Mouse (Mus musculus) gastrocnemius, postnatal 14 days (tissue): ENCODE data around the gene Nfyb. TPM values are rescaled to one million over a fixed set of nuclear protein-coding genes. Genes with fewer than 3 reads are reported as not detected.

Experiments
- DNase-seq: peaks from one replicate; pipeline ENCODE4 v3.0.0; 2021; ENCODE audit warnings: mixed read lengths
- intact Hi-C: fragments of 180-260 bp; cut with DNase I; formaldehyde crosslinking; loops from one replicate; pipeline ENCODE4 v1.15.1; 2025; ENCODE audit warnings: low total_unique reads
- total RNA-seq, 2 experiments: library from RNA; stranded (reverse); gene quantifications; 2 replicates each; pipeline ENCODE4 v1.2.3; 2021

Gene Nfyb
- total RNA-seq, 2 experiments from 2014 or later, result 24.0 to 30.3 TPM

DNA sequence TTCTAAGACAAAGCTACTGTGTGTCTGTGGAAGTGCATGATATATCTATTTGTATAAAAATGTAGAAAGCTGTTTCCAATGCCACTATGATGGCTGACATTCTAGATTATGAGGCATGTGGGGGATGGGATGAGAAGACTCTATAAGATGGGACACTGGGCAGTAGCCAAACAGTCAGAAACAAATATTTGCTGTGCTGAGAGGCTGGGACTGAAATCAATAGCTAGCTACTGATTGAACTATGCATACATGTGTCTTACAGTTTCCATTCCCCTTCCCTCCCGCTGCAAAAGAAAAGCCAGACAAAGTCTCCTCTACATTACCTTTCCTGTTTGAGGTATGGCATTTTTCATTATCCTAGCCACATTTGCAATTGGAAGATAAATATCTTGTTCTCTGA lies 9.3 kb downstream of the Nfyb start:
- intact Hi-C loops, result no loop called here
- no peak for DNase-seq

DNA sequence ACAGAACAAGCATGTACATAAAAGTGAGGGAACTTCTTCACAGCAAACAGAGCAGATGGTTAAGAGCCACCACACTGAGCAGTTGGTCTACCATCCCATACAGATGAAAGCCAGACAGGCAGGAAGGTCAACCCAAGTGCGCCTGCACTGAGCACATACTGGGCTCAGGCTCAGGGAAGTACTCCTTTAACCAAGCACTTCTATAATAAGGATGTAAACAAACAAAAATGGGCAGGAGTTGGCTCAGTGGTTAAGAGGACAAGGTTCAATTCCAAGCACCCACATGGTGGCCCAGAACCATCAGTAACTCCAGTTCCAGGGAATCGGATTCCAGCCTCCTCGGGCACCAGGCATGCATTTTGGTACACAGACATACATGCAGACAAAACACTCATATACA lies 11.0 kb downstream of the Nfyb start:
- intact Hi-C loops, result no loop called here

DNA sequence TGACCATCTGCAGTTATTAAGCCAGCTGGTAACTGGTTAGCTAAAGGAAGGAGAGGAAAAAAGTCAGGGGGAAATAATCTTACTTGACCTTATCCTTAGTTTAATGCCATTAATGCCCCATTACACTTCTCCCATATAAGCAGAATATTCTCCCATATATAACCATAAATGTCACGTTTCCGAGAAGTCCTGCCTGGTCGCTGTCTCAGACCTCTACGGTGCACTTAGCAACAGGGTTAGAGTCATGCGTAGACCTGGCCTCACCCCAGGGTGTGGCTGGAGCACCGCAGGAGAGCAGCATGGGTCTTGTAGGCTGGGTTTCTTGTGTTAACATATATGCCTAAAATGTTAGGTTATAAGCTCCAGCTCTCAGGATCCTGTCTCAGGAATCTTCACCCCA lies 13.2 kb downstream of the Nfyb start:
- DNase-seq, result no peak
- intact Hi-C loops, result no loop called here

More for the DNA sequence above, 11.0 kb downstream of the Nfyb start:
- DNase-seq, result no peak

DNA sequence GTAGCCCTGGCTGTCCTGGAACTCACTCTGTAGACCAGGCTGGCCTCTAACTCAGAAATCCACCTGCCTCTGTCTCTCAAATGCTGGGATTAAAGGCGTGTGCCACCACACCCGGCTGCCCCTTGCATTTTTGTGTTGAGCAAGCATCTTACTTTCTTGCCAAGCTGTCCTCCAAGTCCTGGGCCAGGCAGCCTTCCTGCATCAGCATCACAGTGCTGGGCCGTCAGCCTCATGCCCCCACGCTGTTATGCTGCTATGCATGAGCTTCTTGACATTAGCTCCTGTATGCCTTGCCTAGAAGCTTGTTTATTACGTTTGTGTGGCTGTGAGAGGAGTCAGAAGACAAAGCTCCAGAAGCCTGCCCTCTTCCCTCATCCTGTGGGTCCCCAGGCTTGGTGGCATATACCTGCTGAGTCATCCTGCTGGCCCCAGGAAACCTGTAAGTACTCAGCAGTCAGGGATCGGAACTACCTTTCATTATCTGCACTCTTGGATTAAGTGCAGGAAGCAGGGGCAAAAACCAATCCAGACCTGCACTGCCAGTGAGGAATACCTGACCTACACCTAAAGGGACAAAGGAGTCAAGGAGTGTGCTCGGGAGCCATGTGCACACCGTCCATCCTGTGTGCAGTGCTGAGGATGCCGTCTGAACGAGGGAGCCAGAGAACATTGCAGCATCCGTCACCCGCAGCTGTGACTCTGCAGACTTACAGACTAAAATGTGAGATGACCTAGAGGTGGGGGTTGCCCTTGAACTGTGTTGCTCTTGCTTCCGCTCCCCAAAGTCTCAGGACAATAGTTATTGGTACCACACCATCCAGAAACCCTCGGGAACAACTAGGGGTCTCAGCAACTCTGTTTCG lies 16.7 kb downstream of the Nfyb start:
- intact Hi-C loops, result loop anchor here (10.0 kb wide), 1 partner anchor 82 kb away; no protein-coding TSS in a partner anchor
- no peak for DNase-seq

DNA sequence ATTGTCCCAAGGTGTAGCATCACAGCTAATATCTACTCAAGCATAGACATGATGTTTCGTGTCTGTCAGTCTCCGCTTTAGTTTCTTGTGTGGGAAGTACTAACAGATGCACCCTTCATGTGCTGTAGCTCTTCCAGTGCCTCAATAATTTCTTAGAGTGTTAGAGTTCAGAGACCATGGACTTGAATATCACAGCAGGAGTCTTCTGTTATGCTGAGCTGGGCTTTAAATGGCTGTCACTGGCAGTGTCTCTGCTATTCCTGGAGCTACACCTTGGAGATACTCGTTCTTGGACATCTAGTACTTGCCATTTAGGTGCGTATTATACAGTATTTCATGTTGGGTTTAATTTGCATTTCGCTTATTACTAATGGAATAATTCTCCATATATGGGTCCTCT lies 18.6 kb downstream of the Nfyb start:
- intact Hi-C loops, result loop anchor here (10.0 kb wide), 1 partner anchor 80 kb away; no protein-coding TSS in a partner anchor
- no peak for DNase-seq

DNA sequence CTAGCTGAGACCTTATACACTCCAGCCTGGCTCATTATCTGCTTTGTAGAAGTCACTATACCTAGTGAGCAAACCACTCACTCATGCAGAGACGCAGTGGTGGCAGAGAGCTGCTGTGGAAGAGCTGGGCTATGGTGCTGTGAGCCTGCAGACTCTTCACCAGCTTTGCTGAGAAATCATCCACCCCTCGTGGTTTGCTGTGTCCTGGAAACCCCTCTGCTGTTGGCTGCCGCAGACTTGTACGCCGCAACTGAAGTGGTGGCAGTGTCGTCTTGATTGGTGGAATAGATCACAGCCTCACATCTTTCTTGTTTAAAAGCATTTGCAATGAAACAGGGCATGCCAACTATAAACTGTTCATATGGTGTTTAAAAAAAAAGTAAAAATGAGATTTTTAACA lies 19.6 kb downstream of the Nfyb start:
- intact Hi-C loops, result loop anchor here (10.0 kb wide), 1 partner anchor 79 kb away; no protein-coding TSS in a partner anchor

DNA sequence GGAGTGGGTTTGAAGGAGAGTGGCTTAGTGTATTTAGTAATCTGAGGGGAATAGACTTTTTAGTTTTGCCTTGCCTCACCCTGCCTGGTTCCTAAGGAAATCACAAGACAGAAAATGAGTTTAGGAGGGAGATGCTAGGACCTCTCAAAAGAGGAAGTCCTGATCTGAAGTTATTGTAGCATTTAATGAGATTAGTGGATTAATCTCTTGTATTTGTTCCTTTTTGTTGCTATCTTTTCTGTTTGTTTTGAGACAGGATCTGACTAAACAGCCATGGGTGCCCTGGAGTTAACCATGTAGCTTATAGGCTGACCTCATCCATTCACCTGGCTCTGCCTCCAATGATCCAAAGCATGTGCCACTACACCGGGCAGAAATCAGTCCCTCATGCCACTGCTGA lies 21.4 kb downstream of the Nfyb start:
- DNase-seq, result no peak
- intact Hi-C loops, result loop anchor here (10.0 kb wide), 1 partner anchor 78 kb away; no protein-coding TSS in a partner anchor

More for the DNA sequence above, 19.6 kb downstream of the Nfyb start:
- DNase-seq, result no peak

DNA sequence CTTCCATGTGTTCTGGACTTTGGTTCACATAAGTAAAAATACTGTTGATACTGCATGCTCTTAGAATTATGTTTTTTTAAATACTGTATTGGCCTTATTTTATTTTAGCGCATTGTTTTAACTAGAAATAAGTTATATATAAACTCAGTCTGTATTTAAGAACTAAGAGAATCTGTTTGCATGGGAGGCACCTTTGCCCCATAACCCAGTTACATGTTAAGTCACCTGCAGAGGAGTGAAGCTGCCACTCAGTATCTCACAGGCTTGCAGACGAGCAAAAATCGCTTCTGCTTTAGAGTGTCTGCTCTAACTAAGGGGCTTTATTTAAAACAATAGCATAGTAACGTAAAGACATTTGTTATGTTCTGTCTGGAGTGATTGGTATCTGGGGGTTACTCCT lies 22.1 kb downstream of the Nfyb start:
- DNase-seq, result no peak
- intact Hi-C loops, result loop anchor here (10.0 kb wide), 1 partner anchor 77 kb away; no protein-coding TSS in a partner anchor

DNA sequence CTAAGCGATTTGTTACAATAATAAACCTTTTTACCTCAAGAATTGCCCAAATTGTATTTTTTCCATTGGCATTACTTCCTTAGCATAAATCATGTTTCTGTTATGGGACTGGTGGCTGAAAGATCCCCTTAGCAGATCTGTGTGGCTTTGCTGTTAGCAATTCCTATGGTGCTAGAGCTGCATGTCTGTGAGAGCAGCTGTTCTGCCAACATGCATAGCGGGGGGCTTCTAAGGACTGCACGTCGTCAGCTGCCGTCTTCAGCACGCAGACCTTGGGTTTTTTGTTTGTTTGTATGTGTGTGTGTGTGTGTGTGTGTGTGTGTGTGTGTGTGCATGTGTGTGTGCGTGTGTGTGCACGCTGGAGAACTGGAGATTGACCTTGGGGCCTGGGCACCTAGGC lies 22.6 kb downstream of the Nfyb start:
- intact Hi-C loops, result loop anchor here (10.0 kb wide), 1 partner anchor 77 kb away; no protein-coding TSS in a partner anchor
- no peak for DNase-seq

DNA sequence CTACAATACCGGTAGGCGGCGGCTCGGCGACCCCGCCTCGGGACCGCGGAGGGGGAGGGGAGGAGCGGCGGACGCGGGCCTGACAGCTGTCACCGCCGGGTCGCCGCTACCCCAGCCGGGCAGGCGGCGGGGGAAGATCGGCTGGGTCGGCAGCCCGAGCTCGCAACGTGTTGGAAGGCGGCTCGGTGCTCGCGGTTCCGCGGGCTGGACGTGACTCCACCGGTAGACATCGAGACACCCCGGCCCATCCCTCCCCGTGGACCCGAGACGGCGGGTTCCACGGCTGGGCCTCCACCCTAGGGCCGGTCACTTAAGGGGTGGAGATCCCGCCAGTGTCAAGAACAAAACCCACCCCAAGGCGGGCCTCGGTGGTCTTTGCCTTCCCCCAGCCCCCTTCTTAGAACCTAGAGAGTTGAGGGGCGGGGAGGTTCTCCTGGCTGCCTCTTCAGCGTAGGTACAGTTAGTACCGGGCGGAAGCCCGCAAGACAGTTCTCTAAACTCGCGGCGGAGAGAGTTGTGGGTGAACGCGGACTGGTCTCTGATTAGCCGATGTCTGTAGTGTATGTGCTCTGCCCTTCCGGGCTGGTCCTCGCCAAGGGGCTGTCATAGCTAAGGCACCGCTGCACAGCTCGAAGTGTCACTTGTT lies 64.5 kb downstream of the Nfyb start:
- peak; percentile 27 for DNase-seq
- intact Hi-C loops, result no loop called here

DNA sequence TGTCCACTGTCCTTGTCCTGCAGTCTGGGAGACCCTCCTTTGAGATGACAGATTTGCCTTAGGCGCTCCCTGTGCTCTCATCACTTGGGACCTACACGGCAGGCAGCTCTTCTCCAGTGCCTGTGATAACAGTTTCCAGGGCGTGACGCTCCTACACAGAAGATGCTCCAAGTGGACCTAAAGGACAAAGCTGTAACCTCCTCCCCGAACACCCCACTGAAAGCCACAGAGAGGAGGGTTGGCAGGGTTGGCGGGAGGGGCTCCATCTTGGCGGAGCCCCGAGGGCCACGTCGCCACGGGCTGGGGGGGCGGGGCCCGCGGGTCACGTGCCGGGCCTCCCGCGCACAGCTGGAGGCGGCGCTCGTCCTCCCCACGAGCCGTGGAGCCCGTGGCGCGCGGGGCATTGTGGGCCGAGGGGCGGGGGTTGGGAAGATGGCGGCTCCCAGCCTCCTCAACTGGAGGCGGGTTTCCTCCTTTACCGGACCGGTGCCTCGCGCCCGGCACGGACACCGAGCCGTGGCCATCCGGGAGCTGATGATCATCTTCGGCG lies 65.2 kb downstream of the Nfyb start:
- intact Hi-C loops, result no loop called here

More for the DNA sequence above, 65.2 kb downstream of the Nfyb start:
- DNase-seq, result peak; percentile 93

Other genes starting within 250 kb of the Nfyb start
- 10 to 100 TPM; 24.4 to 26.3 TPM for gene 1190007I07Rik, start 140.9 kb downstream of the Nfyb start, total RNA-seq
- gene Tdg, start 134.3 kb downstream of the Nfyb start, total RNA-seq, result 10 to 100 TPM; 16.2 to 18.8 TPM
- gene Glt8d2, start 73.5 kb downstream of the Nfyb start, total RNA-seq, result 1 to 10 TPM; 5.4 to 6.3 TPM
- 10 to 100 TPM; 18.5 to 21.3 TPM for gene Hcfc2, start 68.0 kb downstream of the Nfyb start, total RNA-seq
- gene Txnrd1, start 69.8 kb upstream of the Nfyb start, total RNA-seq, result 10 to 100 TPM; 27.5 to 30.4 TPM
- under 1 TPM; 0.41 to 0.86 TPM for gene Eid3, start 102.5 kb upstream of the Nfyb start, total RNA-seq
- 1 to 10 TPM; 1.3 to 1.4 TPM for gene Chst11, start 221.4 kb upstream of the Nfyb start, total RNA-seq